Mouse (Mus musculus) urinary bladder, postnatal 25 days (tissue): ENCODE data around the gene Arhgap10.

ENCODE experiments used
- DNase-seq: peaks from one replicate; pipeline ENCODE4 v3.0.0; 2022; ENCODE audit warnings: low spot score

The Arhgap10 gene

DNA sequence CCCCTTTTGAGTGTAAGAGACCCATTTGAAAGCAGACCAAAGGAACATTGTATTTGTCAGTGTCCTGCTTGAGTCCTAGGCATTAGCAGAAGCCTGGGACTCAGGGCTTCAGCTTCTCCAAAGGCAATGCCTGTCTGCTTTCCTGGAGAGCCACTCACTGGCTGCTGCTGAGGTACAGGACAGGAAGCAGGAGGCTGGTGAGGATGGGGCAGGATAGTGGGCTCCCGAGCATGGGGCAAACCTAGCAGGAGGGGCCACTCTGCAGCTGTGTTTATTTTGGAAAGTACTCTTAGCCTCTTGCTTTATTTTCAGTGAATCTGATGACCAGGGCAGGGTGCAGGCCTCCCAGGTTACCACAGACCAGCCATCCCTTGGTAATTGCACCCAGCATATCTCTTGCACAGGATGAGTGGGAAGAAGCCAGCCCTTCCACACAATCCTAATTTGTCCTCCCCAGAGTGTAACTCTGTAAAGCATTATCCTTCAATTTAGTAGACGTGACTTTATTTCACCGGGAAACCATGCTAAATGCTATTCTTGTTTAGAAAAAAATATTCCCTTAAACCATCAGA lies 303.8 kb downstream of the Arhgap10 start:
- no peak for DNase-seq

DNA sequence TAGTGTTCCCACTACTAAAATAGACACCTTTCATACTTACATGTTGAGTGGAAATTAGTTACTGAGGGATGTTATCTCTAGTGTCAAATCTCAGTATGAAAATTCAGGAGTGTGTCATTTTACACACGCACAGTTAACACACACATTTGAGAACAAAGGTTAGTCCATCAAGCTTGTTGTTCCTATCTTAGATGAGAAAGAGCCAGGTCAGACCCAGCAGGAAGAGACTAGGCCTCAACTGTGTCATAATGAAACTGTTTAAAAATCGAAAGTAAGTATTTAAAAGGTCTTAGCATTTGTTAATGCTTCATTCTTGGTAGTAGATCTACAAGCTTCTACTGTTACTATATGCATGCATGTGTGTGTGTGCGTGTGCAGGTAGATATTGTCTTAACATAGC lies 308.5 kb downstream of the Arhgap10 start:
- no peak for DNase-seq
